Mouse (Mus musculus) heart, postnatal 0 days (tissue): ENCODE measurements around the gene Rarg.

Source experiments
- CTCF ChIP-seq: IDR thresholded peaks from 2 replicates; pipeline ENCODE4 v1.5.1; 2016; ENCODE audit warnings: antibody characterized with exemption, control low read depth, low read depth
- EP300 ChIP-seq: IDR thresholded peaks from 2 replicates; pipeline ENCODE4 v1.6.1; 2016; ENCODE audit warnings: antibody characterized with exemption, low read depth

DNA sequence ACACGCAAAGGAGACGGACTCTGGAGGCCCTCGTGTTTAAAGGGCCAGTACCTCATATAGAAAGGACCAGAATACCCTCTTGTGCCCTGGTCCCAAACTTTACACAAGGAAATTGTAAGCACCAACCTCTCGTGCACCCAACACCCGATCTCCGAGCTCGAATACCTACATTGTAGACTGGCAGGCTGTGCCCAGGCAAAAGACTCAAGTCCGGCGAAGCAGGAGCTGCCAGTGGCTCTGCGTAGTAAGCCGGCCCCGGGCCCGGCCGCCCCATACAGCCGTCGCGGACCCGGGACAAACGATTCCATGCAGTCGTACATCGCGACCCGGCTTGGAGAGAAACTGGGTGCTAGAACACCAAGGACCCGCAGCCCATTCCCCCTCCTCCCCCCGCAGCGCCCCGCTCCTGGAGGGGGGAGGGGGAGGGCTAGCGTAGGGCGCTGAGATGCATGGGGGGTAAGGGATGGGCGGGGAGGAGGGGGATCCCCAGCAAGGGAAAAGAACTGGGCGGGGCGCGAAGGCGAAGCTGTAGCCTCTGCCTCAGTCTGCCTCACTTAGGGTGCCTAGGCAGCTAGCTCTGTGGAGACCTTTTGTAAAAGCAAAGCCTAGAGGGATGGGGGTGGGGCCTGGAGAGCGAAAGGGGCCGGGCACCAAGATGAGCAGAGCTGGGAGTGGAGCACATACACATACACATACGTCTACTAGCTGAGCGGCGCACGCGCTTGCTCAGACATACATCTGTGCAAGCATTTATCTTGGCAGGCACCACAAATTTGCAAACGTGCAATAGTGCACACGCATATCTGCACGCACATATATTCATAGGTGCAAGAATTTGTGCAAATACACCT lies 11.2 kb downstream of the Rarg start:
- TF ChIP-seq CTCF (no peak), EP300 (no peak)
